Mouse (Mus musculus): ENCODE data around the gene Iqck. TPM values are rescaled to one million over a fixed set of nuclear protein-coding genes. Genes with fewer than 3 reads are reported as not detected.

Iqck gene
- total and polyA plus RNA-seq, 3 experiments: 0.39 to 0.68 (median 0.62) TPM

GRCm38 (mm10) chr7:118936844-118937243 is 81.3 kb downstream of the Iqck start:
- H3K79me2 ChIP-seq (replicated peaks; ENCODE audit: control insufficient read depth, extremely low read depth, insufficient read depth, poor library complexity, severe bottlenecking): no peaks in the 10 kb centered on the region
- no peak for TF ChIP-seq SMC3 (IDR thresholded peaks at IDR 0.05; ENCODE audit: low read depth, low read length)
- no peak for TF ChIP-seq EP300 (IDR thresholded peaks at IDR 0.05; ENCODE audit: low read length)
- TF ChIP-seq MXI1 (IDR thresholded peaks at IDR 0.05; ENCODE audit: low read depth, low read length): no peak
- TF ChIP-seq CHD2 (IDR thresholded peaks at IDR 0.05; ENCODE audit: low read length): no peak
- no peak for TF ChIP-seq RAD21 (IDR thresholded peaks at IDR 0.05; ENCODE audit: low read depth, low read length)
- TF ChIP-seq MAX (IDR thresholded peaks at IDR 0.05; ENCODE audit: low read length): no peak
- TF ChIP-seq RCOR1 (conservative IDR thresholded peaks at IDR 0.05; ENCODE audit: low read depth, low read length): no peak
- TF ChIP-seq UBTF (IDR thresholded peaks at IDR 0.05; ENCODE audit: low read depth, low read length): no peak
- TF ChIP-seq ELF1 (IDR thresholded peaks at IDR 0.05; ENCODE audit: low read depth, low read length): no peak
- TF ChIP-seq MAFK (IDR thresholded peaks at IDR 0.05; ENCODE audit: insufficient replicate concordance, low read length): no peak
- no peak for TF ChIP-seq CTCF (conservative IDR thresholded peaks at IDR 0.05 in 1 of 2, IDR thresholded peaks at IDR 0.05 in 1 of 2; ENCODE audit: low read depth in 2 of 2, low read length in 2 of 2)
- TF ChIP-seq TBP (conservative IDR thresholded peaks at IDR 0.05; ENCODE audit: low read depth, low read length): no peak
- no peak for TF ChIP-seq ZNF384 (IDR thresholded peaks at IDR 0.05; ENCODE audit: low read depth, low read length)
- no peak for TF ChIP-seq JUN (IDR thresholded peaks at IDR 0.05; ENCODE audit: insufficient read depth, low read depth, low read length)
- TF ChIP-seq SIN3A (IDR thresholded peaks at IDR 0.05; ENCODE audit: low read length): no peak
- TF ChIP-seq HCFC1 (IDR thresholded peaks at IDR 0.05; ENCODE audit: low read depth, low read length): no peak
- TF ChIP-seq USF2 (conservative IDR thresholded peaks at IDR 0.05; ENCODE audit: low read depth, low read length): no peak
- no peak for TF ChIP-seq MYC (IDR thresholded peaks at IDR 0.05; ENCODE audit: low read depth, low read length)
- no peak for TF ChIP-seq ETS1 (conservative IDR thresholded peaks at IDR 0.05; ENCODE audit: low read depth, low read length)
- no peak for TF ChIP-seq E2F4 (IDR thresholded peaks at IDR 0.05; ENCODE audit: insufficient replicate concordance, low read depth, low read length)
- no peaks in the 10 kb centered on the region for H3K36me3 ChIP-seq (replicated peaks in 1 of 2; ENCODE audit: control insufficient read depth in 1 of 2, insufficient read depth in 1 of 2, low read length in 1 of 2)
- H3K27ac ChIP-seq (ENCODE audit: insufficient read depth, low read depth): no peak overlapping the region
- no peaks in the 10 kb centered on the region for H3K27me3 ChIP-seq (replicated peaks)
- H3K4me3 ChIP-seq (replicated peaks in 1 of 3; ENCODE audit: low read depth in 2 of 3, low read length in 2 of 3, poor library complexity in 1 of 3): no peak overlapping the region
- peaks cover 0 to 3% of the 10 kb centered on the region in 2 experiments; a peak in 1 of 4 replicates for H3K4me1 ChIP-seq (ENCODE audit: control insufficient read depth in 1 of 2, insufficient read depth in 2 of 2)
- H3K9ac ChIP-seq (ENCODE audit: insufficient read depth, low read depth): no peak overlapping the region
- no peaks in the 10 kb centered on the region for H3K9me3 ChIP-seq (replicated peaks; ENCODE audit: low read length)
- H3K4me2 ChIP-seq (ENCODE audit: insufficient read depth, low read depth, poor library complexity, severe bottlenecking): no peak overlapping the region
- no peak for DNase-seq (ENCODE audit: extremely low read depth)
- in situ Hi-C loops (cut with MboI; ENCODE audit: low pct_ligation_motif_present, low pct_unique_long_range_greater_than_20kb, low sequenced_read_pairs): no loop called here
- dilution Hi-C loops (cut with MboI; ENCODE audit: extremely low pct_ligation_motif_present, extremely low pct_unique_long_range_greater_than_20kb, low sequenced_read_pairs): no loop called here

DNA sequence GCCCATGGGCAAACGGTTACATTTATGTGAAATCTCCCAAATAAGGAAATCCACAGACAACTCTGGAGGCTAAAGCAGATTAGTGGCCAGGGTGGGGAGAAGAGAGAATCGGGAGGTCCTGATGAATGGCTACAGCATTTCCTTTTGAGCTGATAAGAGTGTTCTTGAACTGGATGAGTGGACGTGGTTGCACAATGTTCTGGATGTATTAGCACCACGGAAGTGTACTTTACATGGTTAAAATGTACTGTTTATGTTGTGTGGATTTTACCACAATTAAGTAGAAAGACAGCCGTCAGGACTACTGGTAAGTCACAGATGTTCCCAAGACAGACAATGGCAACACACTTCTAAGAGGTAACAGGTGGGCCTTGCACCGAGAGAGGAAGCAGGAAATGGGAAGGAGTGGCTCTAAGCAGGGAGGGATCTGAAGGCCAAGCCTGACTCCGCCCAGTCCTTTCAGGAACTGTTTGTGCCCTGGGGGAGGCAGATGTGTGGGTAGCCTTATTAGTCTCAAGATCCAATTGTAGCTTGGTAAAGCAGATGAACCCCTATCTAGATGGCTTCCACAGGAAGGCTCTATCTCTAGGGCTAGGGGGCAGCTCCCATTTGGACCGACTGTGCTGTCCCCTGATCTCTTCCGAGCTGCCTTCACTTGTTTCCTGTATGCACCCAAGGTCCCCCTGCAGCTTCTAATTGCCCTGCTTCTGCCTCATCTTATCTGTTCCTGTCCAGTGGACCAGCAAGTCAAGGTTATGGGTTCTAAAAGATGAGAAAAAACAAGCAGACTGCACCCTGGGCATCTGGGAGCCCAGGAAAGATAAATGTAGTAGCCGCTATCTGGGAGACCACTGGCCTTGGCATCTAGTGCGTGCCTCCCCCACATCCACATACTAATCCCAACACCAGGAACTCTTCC is 82.2 kb downstream of the Iqck start:
- Histone ChIP-seq H3K9ac (ENCODE audit: insufficient read depth, low read depth) (no peak overlapping the region), H3K4me2 (ENCODE audit: insufficient read depth, low read depth, poor library complexity, severe bottlenecking) (no peak overlapping the region), H3K79me2 (replicated peaks; ENCODE audit: control insufficient read depth, extremely low read depth, insufficient read depth, poor library complexity, severe bottlenecking) (no peaks in the 10 kb centered on the region), H3K27ac (ENCODE audit: insufficient read depth, low read depth) (no peak overlapping the region), H3K4me1 (ENCODE audit: control insufficient read depth in 1 of 2, insufficient read depth in 2 of 2) (peaks cover 0 to 3% of the 10 kb centered on the region in 2 experiments; a peak in 1 of 4 replicates), H3K36me3 (replicated peaks in 1 of 2; ENCODE audit: control insufficient read depth in 1 of 2, insufficient read depth in 1 of 2, low read length in 1 of 2) (no peaks in the 10 kb centered on the region), H3K27me3 (replicated peaks) (no peaks in the 10 kb centered on the region), H3K9me3 (replicated peaks; ENCODE audit: low read length) (no peaks in the 10 kb centered on the region), H3K4me3 (replicated peaks in 1 of 3; ENCODE audit: low read depth in 2 of 3, low read length in 2 of 3, poor library complexity in 1 of 3) (no peak overlapping the region)
- DNase-seq (ENCODE audit: extremely low read depth): no peak
- dilution Hi-C loops (cut with MboI; ENCODE audit: extremely low pct_ligation_motif_present, extremely low pct_unique_long_range_greater_than_20kb, low sequenced_read_pairs) (no loop called here), in situ Hi-C loops (cut with MboI; ENCODE audit: low pct_ligation_motif_present, low pct_unique_long_range_greater_than_20kb, low sequenced_read_pairs) (no loop called here)
- TF ChIP-seq MAFK (IDR thresholded peaks at IDR 0.05; ENCODE audit: insufficient replicate concordance, low read length) (no peak), RAD21 (IDR thresholded peaks at IDR 0.05; ENCODE audit: low read depth, low read length) (no peak), MAX (IDR thresholded peaks at IDR 0.05; ENCODE audit: low read length) (no peak), ZC3H11A (IDR thresholded peaks at IDR 0.05; ENCODE audit: low read depth, low read length) (no peak), MXI1 (IDR thresholded peaks at IDR 0.05; ENCODE audit: low read depth, low read length) (no peak), EP300 (IDR thresholded peaks at IDR 0.05; ENCODE audit: low read length) (no peak), USF1 (IDR thresholded peaks at IDR 0.05; ENCODE audit: low read depth, low read length) (no peak), ZKSCAN1 (IDR thresholded peaks at IDR 0.05; ENCODE audit: borderline replicate concordance, low read depth, low read length) (no peak), RCOR1 (conservative IDR thresholded peaks at IDR 0.05; ENCODE audit: low read depth, low read length) (no peak), CHD2 (IDR thresholded peaks at IDR 0.05; ENCODE audit: low read length) (no peak), JUN (IDR thresholded peaks at IDR 0.05; ENCODE audit: insufficient read depth, low read depth, low read length) (no peak), E2F4 (IDR thresholded peaks at IDR 0.05; ENCODE audit: insufficient replicate concordance, low read depth, low read length) (no peak), NRF1 (IDR thresholded peaks at IDR 0.05; ENCODE audit: low read depth, low read length) (no peak), ELF1 (IDR thresholded peaks at IDR 0.05; ENCODE audit: low read depth, low read length) (no peak), POLR2A (IDR thresholded peaks at IDR 0.05; ENCODE audit: low read depth, low read length) (no peak), NELFE (IDR thresholded peaks at IDR 0.05; ENCODE audit: low read depth, low read length) (no peak), TCF12 (IDR thresholded peaks at IDR 0.05; ENCODE audit: low read depth, low read length) (no peak), KAT2A (IDR thresholded peaks at IDR 0.05; ENCODE audit: insufficient replicate concordance, low read length) (no peak), BHLHE40 (IDR thresholded peaks at IDR 0.05; ENCODE audit: low read depth, low read length) (no peak), MYC (IDR thresholded peaks at IDR 0.05; ENCODE audit: low read depth, low read length) (no peak)
